Mouse (Mus musculus) cortical plate, adult 2 months (tissue): ENCODE measurements at regions not wholly inside any gene's neighbourhood (a gene's known extent, or its start where the extent isn't known, plus 50 kb on each side); places are given as distances from the start of the nearest gene placed in this dataset.

Experiments
- CTCF ChIP-seq: fragments of 200-500 bp; IDR thresholded peaks from 2 replicates; pipeline ENCODE4 v1.5.1; 2011; ENCODE audit warnings: mild to moderate bottlenecking, control low read depth, low read length; ENCODE audit not compliant: insufficient read depth; ENCODE audit errors: extremely low read depth
- POLR2A ChIP-seq: fragments of 200-500 bp; IDR thresholded peaks from 2 replicates; pipeline ENCODE4 v1.6.1; 2011; ENCODE audit warnings: mild to moderate bottlenecking, low read length, control low read depth; ENCODE audit not compliant: insufficient read depth; ENCODE audit errors: extremely low read depth

DNA sequence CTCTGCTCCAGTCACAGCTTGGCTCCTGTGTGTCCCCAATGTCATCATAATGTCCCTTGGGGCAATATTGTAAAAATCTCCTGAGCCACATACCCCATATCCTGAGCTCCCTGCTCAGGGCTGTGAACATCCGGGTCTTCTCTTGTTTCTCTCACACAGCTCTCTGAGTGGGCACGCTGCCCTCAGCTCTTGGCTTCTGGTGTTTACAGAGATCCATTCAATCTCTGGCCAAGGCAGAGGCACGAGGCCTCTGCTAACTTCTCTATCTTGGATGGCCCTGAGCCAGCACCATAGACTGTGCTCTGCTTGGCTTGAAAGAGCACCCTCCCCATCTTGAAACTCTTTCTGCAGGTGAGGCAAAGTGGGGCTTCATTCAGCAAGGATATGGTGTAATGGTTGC lies 238.2 kb downstream of the Gm26897 start:
- no peak for TF ChIP-seq CTCF
- TF ChIP-seq POLR2A, result no peak
